Mouse (Mus musculus) testis, adult 10 weeks (tissue): Measurements from ENCODE around the gene Cstl1. TPM values are rescaled to one million over a fixed set of nuclear protein-coding genes. Genes with fewer than 3 reads are reported as not detected.

Source experiments
- polyA plus RNA-seq: library from polyadenylated mRNA; stranded (reverse); fragments of 350-450 nt; fragmentation: Illumina TruSeq; extraction: RNeasy Lipid Tissue Mini Kit (QIAGEN cat#74804); gene quantifications from one replicate; pipeline ENCODE4 v1.2.3, GENCODE M21; 2014; ENCODE audit warnings: low read depth, low replicate concordance

Cstl1 gene
- 160 TPM for polyA plus RNA-seq

DNA sequence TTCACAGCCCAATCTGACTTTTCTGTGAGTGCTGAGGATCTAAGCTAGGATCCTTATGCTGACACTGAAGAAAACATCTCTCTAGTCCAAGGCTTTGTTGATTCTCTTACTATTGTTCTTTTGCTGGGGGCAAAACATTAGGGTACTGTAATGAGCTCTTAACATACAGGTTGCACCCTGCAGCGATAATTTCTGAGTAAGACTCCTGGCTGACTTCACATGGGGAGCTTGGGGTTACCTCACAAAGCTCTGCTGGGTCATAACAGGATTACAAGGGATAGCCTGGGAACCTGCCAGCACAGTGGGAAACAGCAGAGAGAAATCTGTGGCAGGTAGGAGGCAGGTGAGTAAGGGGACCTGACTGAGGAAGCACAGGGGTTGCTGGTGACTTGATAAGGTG, at the start of gene Cstl1:
Cstl1 (plus strand) TSS at position 301 of the 400 bp plus-strand sequence.

DNA sequence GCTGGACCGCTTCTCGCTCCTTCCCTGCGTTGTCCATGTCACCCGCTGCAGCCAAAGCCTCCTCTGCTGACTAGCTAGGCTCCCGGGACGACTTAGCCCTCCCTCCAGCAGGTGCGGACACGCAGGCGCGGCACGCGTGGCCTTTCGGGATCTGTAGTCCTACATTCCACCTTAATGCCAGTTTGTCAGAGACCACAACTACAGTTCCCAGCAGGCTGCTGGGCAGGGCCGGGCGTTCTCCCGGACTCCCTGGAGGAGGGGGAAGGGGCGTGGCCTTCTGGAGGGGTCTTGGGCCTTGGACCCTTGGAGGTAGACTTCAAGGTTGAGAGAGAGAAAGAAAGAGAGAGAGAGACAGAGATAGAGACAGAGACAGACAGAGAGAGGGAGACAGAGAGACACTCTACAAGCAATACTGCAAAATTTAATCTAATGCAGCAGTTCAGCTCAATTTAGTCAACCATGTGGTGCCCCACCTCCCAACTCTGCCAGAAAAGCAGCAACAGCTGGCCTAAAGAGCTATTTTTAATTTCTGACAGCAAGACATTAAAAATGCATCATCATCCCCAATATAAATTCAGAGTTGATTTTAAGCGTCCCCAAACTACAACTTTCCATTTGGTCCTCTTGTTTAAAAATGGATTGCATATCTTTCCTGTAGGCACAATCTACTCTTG, 17.7 kb upstream of the Cstl1 start, which contains the start of gene Napb:
Napb (minus strand) TSS at position 141 of the 674 bp plus-strand sequence.

DNA sequence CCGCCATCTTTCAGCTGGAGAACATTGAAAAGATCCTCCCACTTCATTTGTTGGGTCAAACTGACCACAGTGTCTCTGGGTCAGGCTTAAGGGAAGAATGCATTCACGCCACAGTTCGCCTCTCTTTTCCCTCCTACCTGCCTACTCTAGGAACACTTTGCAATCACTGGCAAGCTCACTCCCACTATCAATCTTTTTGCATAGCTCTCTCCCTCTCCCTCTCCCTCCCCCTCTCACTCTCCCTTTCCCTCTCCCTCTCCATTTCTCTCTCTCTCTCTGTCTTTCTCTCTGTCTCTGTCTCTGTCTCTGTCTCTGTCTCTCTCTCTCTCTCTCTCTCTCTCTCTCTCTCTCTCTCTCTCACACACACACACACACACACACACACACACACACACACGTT, 21.2 kb downstream of the Cstl1 start, which contains the start of gene Cst11:
Cst11 (minus strand) TSS at position 101 of the 400 bp plus-strand sequence.

DNA sequence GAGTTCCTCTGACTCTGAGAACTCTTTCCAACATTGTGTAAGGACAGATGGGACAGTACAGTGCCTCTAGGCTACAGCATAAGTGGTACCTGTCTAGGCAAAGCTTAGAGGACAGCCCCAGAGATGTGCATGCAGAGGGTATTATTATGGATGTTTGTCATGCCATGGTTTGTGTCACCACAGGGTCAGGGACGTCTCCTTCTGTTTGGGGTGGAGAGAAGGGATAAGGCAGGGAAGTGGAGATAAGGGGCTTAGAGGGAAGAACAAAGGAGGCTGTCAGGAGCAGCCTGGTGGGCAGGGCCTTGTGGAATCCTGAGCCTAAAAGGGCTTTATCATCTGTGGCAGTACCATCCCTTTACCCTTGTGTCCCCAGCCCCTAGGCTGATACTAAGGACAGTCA, 31.6 kb downstream of the Cstl1 start, which contains the start of gene 8030411F24Rik:
8030411F24Rik (plus strand) TSS at position 301 of the 400 bp plus-strand sequence.

DNA sequence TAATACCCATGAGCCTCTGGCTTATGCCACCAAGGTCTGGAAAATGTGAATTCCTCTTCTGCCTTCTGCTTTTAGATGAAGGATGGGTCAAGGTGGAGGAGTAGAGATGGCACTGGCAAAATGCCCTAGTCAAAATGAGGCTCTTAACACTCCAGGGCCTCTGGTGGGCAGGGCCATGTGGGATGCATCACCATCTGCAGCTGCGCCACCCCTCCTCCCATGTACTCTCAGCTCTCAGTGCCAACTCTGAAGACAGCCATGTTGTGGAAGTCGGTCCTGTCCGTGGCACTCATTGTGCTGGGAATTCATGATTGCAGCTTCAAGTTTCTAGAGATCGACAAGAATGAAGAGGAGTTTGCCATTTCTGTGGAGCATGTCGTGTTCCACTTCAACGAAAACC, 39.0 kb downstream of the Cstl1 start, which contains the start of gene Cst12:
Cst12 (plus strand) TSS at position 220 of the 400 bp plus-strand sequence.

DNA sequence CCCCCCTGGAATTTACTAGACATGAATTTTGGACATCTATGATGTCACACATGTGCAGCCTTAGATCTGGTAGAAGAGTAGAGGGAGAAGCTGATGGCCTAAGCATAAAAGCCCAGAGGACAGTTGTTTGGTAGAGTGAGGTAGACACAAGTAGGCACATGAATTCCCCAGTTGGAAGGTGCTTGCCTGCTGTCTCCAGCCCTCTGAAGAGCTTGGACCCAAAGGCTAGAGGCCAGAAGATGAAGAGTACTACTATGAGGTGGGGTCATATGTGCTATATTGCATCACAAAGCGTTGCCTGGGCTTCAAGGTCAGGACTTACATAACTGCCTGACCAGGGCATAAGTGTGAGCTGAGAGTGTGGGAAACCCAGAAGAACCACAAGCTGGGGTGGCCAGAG, 48.3 kb downstream of the Cstl1 start, which contains the start of gene Cst8:
Cst8 (plus strand) TSS at position 301 of the 400 bp plus-strand sequence.

Other genes with a start within 250 kb of the Cstl1 start
- 44.3 TPM for gene Nxt1, start 77.8 kb upstream of the Cstl1 start, polyA plus RNA-seq
- gene Gzf1, start 69.3 kb upstream of the Cstl1 start, polyA plus RNA-seq = 24.6 TPM
- 3.0 TPM for gene Napb, start 17.9 kb upstream of the Cstl1 start, polyA plus RNA-seq
- gene Cst11, start 21.1 kb downstream of the Cstl1 start, polyA plus RNA-seq = 0.56 TPM
- 61.1 TPM for gene 8030411F24Rik, start 31.7 kb downstream of the Cstl1 start, polyA plus RNA-seq
- gene Cst12, start 39.0 kb downstream of the Cstl1 start, polyA plus RNA-seq = 377 TPM
- 1,021 TPM for gene Cst8, start 48.4 kb downstream of the Cstl1 start, polyA plus RNA-seq
- 338 TPM for gene Cst13, start 69.7 kb downstream of the Cstl1 start, polyA plus RNA-seq
- gene Cst9, start 84.8 kb downstream of the Cstl1 start, polyA plus RNA-seq = 758 TPM
- gene 9230104L09Rik, start 114.7 kb downstream of the Cstl1 start, polyA plus RNA-seq = 84.1 TPM
- 22.5 TPM for gene Cst3, start 125.3 kb downstream of the Cstl1 start, polyA plus RNA-seq